Mouse (Mus musculus) left cerebral cortex, adult 2 months (tissue): Measurements from ENCODE around the gene Vps45. TPM values are rescaled to one million over a fixed set of nuclear protein-coding genes. Genes with fewer than 3 reads are reported as not detected.
A peak's percentile ranks its signal among the peaks of the same experiment; 100 is the strongest.

Source experiments
- DNase-seq, 2 experiments: peaks; one replicate each; pipeline ENCODE4 v3.0.0; 2021 to 2022; ENCODE audit warnings: low spot score in 2 of 2, mixed read lengths in 1 of 2; ENCODE audit errors: extremely low spot score in 1 of 2
- H3K27ac ChIP-seq: fragments of 200-600 bp; 2 replicates; pipeline ENCODE4 v1.8.1; 2022
- H3K4me3 ChIP-seq: fragments of 200-600 bp; 2 replicates; pipeline ENCODE4 v1.8.1; 2022
- CTCF ChIP-seq: fragments of 200-600 bp; IDR thresholded peaks from 2 replicates; pipeline ENCODE4 v1.8.1; 2022; ENCODE audit warnings: antibody characterized with exemption, mild to moderate bottlenecking, moderate library complexity
- intact Hi-C: fragments of 180-260 bp; cut with DNase I; formaldehyde crosslinking; loops from one replicate; pipeline ENCODE4 v1.15.1; 2025
- total RNA-seq, 2 experiments: library from RNA; stranded (reverse); gene quantifications; 2 replicates each; pipeline ENCODE4 v1.2.3; 2021

Vps45 gene
- total RNA-seq, 2 experiments from 2014 or later, result 38.3 to 45.9 TPM

DNA sequence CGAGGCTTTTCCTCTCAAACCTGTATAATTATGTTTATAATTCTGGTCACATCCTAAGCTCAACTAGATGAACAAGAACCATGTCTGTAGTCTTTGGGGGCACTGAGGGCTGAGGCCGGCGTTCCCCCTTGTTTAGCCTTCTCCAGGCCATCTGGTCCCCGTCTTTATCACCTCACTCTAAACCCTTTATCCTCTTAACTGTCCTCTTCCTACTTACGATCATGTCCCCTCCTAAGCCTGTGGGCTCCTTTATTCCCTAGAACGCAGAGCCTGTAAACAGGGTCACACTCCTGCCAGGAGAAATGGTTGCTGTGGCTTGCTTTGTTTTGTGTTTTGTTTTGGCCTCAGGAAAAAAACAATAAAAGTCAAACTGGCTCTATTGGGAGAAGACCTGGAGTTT is 33.7 kb upstream of the Vps45 start:
- H3K27ac ChIP-seq, result no peak overlapping the region
- no peak overlapping the region for H3K4me3 ChIP-seq
- no peak for TF ChIP-seq CTCF
- intact Hi-C loops, result loop anchor here (5.0 kb wide), 1 partner anchor 55 kb away; no protein-coding TSS in a partner anchor
- no peak for DNase-seq

- TF ChIP-seq CTCF, result no peak; the same call in 1 of the 2 replicates
- DNase-seq, result no peak
- intact Hi-C loops, result loop anchor here (5.0 kb wide), 1 partner anchor 56 kb away; no protein-coding TSS in a partner anchor
- no peak overlapping the region for H3K4me3 ChIP-seq
- no peak overlapping the region for H3K27ac ChIP-seq
Observed at GRCm38 (mm10) chr3:96091146-96091545, 32.9 kb upstream of the Vps45 start.

GRCm38 (mm10) chr3:96089882-96090489 is 31.7 kb upstream of the Vps45 start:
- no peak for DNase-seq
- peak; percentile 36 for TF ChIP-seq CTCF
- Histone ChIP-seq H3K27ac (no peak overlapping the region), H3K4me3 (no peak overlapping the region)
- intact Hi-C loops, result loop anchor here (5.0 kb wide), 1 partner anchor 57 kb away; no protein-coding TSS in a partner anchor

GRCm38 (mm10) chr3:96087801-96088200 is 29.5 kb upstream of the Vps45 start:
- intact Hi-C loops, result no loop called here
- no peak for TF ChIP-seq CTCF
- Histone ChIP-seq H3K4me3 (no peak overlapping the region), H3K27ac (no peak overlapping the region)
- DNase-seq, result no peak

DNA sequence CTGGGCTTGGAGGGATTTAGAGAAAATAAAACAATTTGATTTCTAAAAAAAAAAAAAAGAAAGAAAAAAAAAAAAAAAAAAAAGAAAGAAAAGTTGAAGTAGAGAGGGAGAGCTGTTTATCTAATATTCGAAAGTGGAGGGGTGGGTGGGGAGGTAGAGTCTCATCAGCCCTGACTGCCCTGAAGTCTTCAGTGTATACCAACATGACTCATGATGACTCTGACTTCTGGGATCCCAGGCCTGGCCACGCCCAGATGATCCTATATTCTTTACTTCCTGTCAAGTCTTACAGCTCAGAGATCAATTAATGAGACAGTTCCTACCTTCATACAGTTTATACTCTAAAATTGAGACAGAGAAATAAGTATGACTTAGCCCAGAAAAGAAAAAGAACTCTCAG is 29.0 kb upstream of the Vps45 start:
- no peak for DNase-seq

DNA sequence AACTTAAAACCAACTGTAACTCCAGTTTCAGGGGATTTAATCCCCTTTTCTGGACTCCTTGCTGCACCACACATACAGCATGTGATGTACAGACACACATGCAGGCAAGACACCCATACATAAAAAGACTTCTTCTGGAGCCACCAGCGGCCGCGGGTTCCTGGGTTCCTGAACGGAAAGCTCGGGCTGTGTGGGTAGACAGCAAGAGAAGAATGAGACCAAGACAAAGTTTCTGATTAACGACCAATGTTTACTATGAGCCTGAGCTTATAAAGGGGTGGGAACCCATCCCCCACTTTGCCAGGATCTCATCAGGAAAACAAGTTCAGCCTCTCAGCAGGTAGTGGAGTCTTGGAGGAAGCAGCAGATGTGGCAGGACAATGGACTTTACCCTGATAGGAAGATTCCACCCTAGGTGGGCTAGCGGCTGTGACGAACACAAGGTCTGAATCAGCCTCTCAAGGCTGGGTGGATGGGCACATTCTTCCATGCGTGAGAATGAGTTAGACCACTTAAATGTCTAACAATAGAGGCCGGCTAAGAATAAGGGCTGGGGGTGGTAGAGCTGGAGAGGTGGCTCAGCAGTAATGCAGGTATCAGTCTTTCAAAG is 26.0 kb upstream of the Vps45 start:
- TF ChIP-seq CTCF, result no peak
- intact Hi-C loops, result no loop called here
- H3K4me3 ChIP-seq, result no peak overlapping the region

More for the DNA sequence above, 29.0 kb upstream of the Vps45 start:
- intact Hi-C loops, result no loop called here
- no peak for TF ChIP-seq CTCF
- Histone ChIP-seq H3K27ac (no peak overlapping the region), H3K4me3 (no peak overlapping the region)

DNA sequence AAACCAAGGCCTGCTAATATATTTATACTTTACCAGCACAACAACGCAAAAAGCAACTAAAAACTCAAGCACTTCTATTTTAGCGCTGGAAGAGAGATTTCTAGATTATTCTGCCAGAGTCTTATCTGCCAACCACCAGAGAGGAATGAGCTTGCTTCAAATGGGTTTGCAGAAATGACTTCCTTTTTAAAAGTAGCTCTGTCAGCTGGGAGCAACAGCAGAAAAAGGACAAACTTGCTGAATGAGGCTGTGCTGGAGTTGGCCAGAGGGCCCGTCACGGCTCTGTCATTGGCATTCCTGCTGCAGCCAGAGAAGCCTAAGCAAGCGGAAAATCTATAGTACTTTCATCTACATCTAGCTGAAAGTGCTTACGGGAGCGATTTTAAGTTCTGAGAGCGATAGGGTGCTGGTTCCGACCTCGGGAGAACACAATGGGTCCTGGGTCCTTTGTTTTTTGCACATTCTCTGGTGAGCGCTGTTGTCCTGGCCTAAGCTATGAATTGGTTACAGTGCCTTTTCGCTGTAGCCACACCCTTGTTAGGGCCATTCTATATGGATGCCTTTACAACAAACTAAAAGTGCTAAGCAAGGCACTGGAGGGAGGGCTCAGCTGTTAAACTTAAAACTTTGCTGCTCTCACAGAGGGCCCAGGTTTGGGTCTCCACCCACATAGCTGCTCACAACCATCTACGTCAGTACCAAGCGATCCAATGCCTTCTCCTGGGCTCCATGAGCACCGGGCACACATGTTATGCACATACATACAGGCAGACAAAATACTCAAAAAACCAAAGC is 24.6 kb upstream of the Vps45 start:
- DNase-seq, result no peak
- intact Hi-C loops, result no loop called here
- TF ChIP-seq CTCF, result no peak
- no peak overlapping the region for H3K4me3 ChIP-seq
- no peak overlapping the region for H3K27ac ChIP-seq

More for the DNA sequence above, 26.0 kb upstream of the Vps45 start:
- no peak for DNase-seq
- no peak overlapping the region for H3K27ac ChIP-seq

- intact Hi-C loops, result no loop called here
- Histone ChIP-seq H3K4me3 (no peak overlapping the region), H3K27ac (no peak overlapping the region)
- no peak for DNase-seq
- no peak for TF ChIP-seq CTCF
Observed at GRCm38 (mm10) chr3:96082100-96082499, 23.8 kb upstream of the Vps45 start.

DNA sequence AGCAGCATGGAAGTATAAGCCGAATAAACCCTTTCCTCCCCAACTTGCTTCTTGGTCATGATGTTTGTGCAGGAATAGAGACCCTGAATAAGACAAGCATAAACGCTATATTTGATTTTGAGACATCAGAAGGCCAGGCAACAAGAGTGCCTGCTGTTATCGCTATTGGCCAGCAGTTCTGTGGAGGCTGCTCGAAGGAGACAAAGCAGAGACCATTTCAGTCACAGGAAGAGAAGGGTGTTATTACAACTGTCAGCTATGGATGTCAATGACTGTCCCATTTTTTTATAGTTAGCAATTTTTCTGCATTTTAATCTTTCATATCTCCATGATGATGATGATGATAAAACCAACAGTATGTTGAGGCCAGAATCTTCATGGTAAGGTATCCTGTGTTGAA is 23.4 kb upstream of the Vps45 start:
- intact Hi-C loops, result no loop called here
- TF ChIP-seq CTCF, result no peak

DNA sequence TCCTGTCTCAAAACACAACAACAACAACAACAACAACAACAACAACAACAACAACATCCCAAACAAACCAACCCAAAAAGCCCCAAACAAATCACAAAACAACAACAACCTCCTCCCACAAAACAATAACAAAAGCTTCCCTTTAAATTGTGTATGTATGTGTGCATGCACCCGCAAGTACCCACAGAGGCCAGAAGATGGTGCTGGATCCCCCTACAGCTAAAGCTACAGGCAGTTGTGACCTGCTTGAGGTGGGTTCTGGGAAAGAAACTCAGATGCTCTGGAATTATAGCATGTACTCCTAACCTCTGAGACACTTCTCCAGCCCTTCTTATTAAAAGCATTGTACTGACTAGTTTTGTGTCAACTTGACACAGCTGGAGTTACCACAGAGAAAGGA is 22.7 kb upstream of the Vps45 start:
- no peak overlapping the region for H3K4me3 ChIP-seq
- no peak for DNase-seq
- intact Hi-C loops, result no loop called here
- no peak overlapping the region for H3K27ac ChIP-seq
- peak; percentile 64 for TF ChIP-seq CTCF

More for the DNA sequence above, 23.4 kb upstream of the Vps45 start:
- Histone ChIP-seq H3K4me3 (no peak overlapping the region), H3K27ac (no peak overlapping the region)
- no peak for DNase-seq

- intact Hi-C loops, result no loop called here
- TF ChIP-seq CTCF, result no peak
- H3K27ac ChIP-seq, result no peak overlapping the region
- no peak for DNase-seq
- H3K4me3 ChIP-seq, result no peak overlapping the region
Observed at GRCm38 (mm10) chr3:96078711-96079110, 20.4 kb upstream of the Vps45 start.

GRCm38 (mm10) chr3:96078066-96078465 is 19.8 kb upstream of the Vps45 start:
- no peak for DNase-seq
- Histone ChIP-seq H3K27ac (no peak overlapping the region), H3K4me3 (no peak overlapping the region)
- intact Hi-C loops, result no loop called here
- TF ChIP-seq CTCF, result no peak
